Mouse (Mus musculus) small intestine, adult 2 months (tissue): ENCODE measurements around the gene Prx. TPM values are rescaled to one million over a fixed set of nuclear protein-coding genes. Genes with fewer than 3 reads are reported as not detected.

ENCODE experiments used
- H3K27ac ChIP-seq: fragments of 200-500 bp; 2 replicates; pipeline ENCODE4 v1.5.1; 2012; ENCODE audit warnings: low read depth, low read length, control low read depth, inconsistent platforms; ENCODE audit not compliant: insufficient read depth
- H3K27me3 ChIP-seq: fragments of 200-500 bp; 2 replicates; pipeline ENCODE4 v1.6.1; 2012; ENCODE audit warnings: mild to moderate bottlenecking, moderate library complexity, low read length, inconsistent platforms; ENCODE audit not compliant: control insufficient read depth, insufficient read depth
- H3K36me3 ChIP-seq: fragments of 200-500 bp; 2 replicates; pipeline ENCODE4 v1.6.1; 2012; ENCODE audit warnings: mild to moderate bottlenecking, low read length, control low read depth, inconsistent platforms; ENCODE audit not compliant: control insufficient read depth, insufficient read depth
- H3K4me1 ChIP-seq: fragments of 200-500 bp; 2 replicates; pipeline ENCODE4 v1.6.1; 2012; ENCODE audit warnings: low read length, inconsistent platforms, mixed read lengths; ENCODE audit not compliant: control insufficient read depth, insufficient read depth, insufficient read length
- H3K4me3 ChIP-seq: fragments of 200-500 bp; 2 replicates; pipeline ENCODE4 v1.5.1; 2012; ENCODE audit warnings: low read depth, mild to moderate bottlenecking, control low read depth, inconsistent platforms, low read length, moderate library complexity
- CTCF ChIP-seq: fragments of 200-500 bp; IDR thresholded peaks from 2 replicates; pipeline ENCODE4 v1.5.1; 2012; ENCODE audit warnings: low read depth, mild to moderate bottlenecking, control low read depth, inconsistent platforms, low read length, moderate library complexity, mixed read lengths; ENCODE audit not compliant: insufficient replicate concordance, insufficient read length; ENCODE audit errors: extremely low read depth
- POLR2A ChIP-seq: fragments of 200-500 bp; IDR thresholded peaks from 2 replicates; pipeline ENCODE4 v1.6.1; 2012; ENCODE audit warnings: low read depth, mild to moderate bottlenecking, control low read depth, inconsistent platforms, low read length, moderate library complexity
- WGBS: fragments of 180-500 bp; shearing (Covaris S2); methylation state at CpG from one replicate; pipeline ENCODE4 v1.1.7; 2018; 5-methylcytosine and 5-hydroxymethylcytosine counted together
- polyA plus RNA-seq: library from polyadenylated mRNA; depleted of rRNA; stranded (reverse); fragments of >200 nt; gene quantifications from 2 replicates; pipeline ENCODE4 v1.2.3, GENCODE M21; 2012

Prx gene
- polyA plus RNA-seq, 1 experiment: 0.68 TPM

DNA sequence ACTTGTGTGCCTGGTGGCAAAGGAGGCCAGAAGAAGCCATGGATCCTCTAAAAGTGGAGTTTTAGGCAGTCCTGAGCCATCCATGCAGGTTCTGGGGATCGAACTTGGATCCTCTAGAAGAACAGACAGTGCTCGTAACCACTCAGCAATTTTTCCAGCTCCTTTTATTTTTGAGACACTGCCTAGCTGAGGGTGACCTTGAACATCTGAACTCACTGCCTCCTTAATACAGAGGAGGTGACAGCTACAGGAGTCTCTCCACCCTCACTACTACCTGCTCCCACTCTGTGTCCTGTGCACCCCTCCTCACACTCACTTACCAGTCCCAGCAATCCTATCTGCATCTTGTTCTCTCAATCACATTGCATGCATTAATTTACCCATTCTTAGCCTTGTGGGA, 23.5 kb upstream of the Prx start:
- H3K4me3 ChIP-seq: no peak overlapping the region
- TF ChIP-seq POLR2A: no peak
- no peak for TF ChIP-seq CTCF

DNA sequence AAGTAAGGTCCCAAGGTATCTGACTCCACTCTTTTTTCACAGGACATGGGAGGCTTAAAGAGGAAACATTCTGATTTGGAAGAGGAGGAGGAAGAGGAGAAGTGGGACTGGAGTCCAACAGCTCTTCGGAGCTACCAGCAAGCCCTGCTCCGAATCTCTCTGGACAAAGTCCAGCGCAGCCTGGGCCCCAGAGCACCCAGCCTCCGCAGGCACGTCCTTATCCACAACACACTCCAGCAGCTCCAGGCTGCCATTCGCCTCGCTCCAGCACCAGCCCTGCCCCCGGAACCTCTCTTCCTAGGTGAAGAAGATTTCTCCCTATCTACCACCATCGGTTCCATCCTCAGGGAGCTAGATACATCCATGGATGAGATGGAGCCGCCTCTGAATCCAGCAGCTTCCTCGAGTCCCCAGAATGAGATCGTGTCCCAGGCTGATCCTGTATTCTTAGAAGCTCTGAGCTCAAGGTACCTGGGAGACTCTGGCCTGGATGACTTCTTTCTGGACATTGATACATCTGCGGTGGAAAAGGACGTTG, 23.0 kb upstream of the Prx start:
- Histone ChIP-seq H3K36me3 (peaks cover 9% of the 10 kb centered on the region), H3K4me3 (peak overlapping the region; percentile 21; the same call in 1 of the 2 replicates), H3K4me1 (peaks cover 23% of the 10 kb centered on the region), H3K27me3 (no peaks in the 10 kb centered on the region), H3K27ac (peak overlapping the region; percentile 75)
- TF ChIP-seq POLR2A: no peak
- no peak for TF ChIP-seq CTCF
- 38% methylated on average over 14 of the region's 14 CpGs for WGBS

More for the DNA sequence above, 23.5 kb upstream of the Prx start:
- H3K27ac ChIP-seq: peak overlapping the region; percentile 75
- WGBS: 73% methylated on average over 2 of the region's 2 CpGs
- no peaks in the 10 kb centered on the region for H3K27me3 ChIP-seq
- peaks cover 9% of the 10 kb centered on the region for H3K36me3 ChIP-seq
- peaks cover 23% of the 10 kb centered on the region for H3K4me1 ChIP-seq

DNA sequence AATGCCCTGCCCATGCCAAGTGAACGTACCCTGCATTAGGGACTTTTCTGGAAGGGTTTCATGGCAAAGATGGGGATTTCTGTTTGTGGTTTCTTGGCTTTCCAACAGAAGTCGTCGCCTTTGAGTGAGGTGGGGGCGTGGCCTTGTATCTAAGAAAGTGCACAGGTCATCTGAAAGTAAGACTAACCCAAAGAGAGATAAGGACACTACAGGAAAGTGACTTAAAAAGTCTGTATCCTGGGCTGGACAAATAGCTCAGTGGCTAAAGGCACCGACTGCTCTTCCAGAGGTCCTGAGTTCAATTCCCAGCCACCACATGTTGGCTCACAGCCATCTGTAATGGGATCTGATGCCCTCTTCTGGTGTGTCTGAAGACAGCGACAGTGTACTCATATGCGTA, 20.6 kb upstream of the Prx start:
- TF ChIP-seq CTCF (no peak; the same call in 1 of the 2 replicates), POLR2A (no peak)
- peaks cover 9% of the 10 kb centered on the region for H3K36me3 ChIP-seq
- H3K4me3 ChIP-seq: no peak overlapping the region
- H3K27ac ChIP-seq: peak overlapping the region; percentile 27; the same call in 1 of the 2 replicates
- H3K27me3 ChIP-seq: no peaks in the 10 kb centered on the region
- peaks cover 21% of the 10 kb centered on the region for H3K4me1 ChIP-seq
- 44% methylated on average over 7 of the region's 7 CpGs for WGBS

DNA sequence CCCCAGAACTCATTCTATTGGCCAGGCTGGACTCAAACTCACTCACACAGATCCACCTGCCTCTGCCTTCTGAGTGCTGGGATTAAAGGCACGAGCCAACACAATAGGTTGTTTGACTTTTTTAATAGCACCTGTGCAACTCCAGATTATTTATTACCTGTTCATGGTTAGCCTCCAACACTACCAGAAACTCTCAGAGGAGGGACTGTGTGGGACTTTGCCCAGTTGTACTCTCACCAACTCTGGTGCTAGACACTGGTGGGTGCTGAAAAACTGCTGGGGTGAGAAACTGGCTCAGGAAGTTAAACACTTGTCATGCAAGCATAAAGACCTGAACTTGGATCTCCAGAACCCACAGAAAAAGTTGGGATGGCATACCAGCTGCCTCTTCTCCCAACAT, 19.4 kb upstream of the Prx start:
- Histone ChIP-seq H3K27ac (peak overlapping the region; percentile 67), H3K4me3 (peak overlapping the region; percentile 37), H3K27me3 (no peaks in the 10 kb centered on the region), H3K4me1 (peaks cover 21% of the 10 kb centered on the region), H3K36me3 (peaks cover 9% of the 10 kb centered on the region)
- TF ChIP-seq POLR2A (no peak), CTCF (no peak)
- 16% methylated on average over 1 of the region's 1 CpGs for WGBS

DNA sequence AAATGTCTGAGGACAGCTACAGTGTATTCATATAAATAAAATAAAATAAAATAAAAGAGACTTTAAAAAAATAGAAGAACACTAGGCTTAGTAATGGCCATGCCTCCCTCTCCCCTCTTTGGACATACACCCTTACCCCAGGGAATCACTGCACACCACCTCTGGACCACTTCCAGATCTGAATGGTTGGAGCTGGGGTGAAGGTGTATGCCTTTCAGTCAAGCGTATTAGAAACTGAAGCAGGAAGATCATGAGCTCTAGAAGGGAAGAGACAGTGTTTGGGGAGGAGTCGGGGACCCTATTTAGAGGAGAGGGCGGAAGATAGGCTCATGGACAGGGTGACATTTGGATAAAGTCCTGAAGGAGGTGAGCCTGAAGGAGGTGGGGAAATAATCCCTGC, 18.6 kb upstream of the Prx start:
- no peaks in the 10 kb centered on the region for H3K27me3 ChIP-seq
- WGBS: 23% methylated on average over 3 of the region's 3 CpGs
- peaks cover 9% of the 10 kb centered on the region for H3K36me3 ChIP-seq
- H3K27ac ChIP-seq: peak overlapping the region; percentile 97
- H3K4me1 ChIP-seq: peaks cover 20% of the 10 kb centered on the region
- no peak for TF ChIP-seq CTCF
- TF ChIP-seq POLR2A: no peak
- peak overlapping the region; percentile 72 for H3K4me3 ChIP-seq

DNA sequence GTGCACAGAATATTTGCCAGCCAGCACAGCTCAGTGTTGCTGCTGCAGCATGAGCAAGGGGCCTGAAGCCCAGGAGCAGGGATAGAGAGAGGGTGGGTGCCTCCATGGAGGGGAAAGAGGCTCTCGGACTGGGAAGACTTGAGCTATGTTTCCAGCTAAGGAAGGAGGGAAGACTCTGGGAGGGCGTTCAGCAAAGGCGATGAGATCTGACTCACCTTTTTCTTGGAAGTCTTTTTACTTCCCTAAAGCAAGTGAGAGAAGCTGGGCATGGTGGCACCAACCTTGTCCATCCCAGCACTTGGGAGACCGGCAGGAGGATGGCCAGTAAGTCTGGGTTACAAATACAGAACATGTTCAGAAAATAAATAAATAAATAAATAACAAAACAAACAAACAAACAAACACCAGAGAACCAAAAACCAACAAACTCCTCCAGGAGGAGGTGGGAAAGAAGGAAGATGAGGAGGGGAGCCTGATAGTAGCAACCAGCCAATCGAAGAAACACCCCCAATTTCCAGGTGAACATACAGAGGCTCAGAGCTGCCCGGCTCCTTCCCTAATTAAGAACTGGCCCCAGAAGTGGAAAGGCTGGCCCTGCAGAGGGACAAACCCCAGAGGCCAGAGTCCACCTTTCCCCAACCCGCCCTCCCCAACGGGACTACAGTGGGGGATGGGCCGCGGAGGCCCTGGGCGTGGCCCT, 18.0 kb upstream of the Prx start:
- peak overlapping the region; percentile 72 for H3K4me3 ChIP-seq
- WGBS: 6% methylated on average over 11 of the region's 11 CpGs
- peaks cover 9% of the 10 kb centered on the region for H3K36me3 ChIP-seq
- peak overlapping the region; percentile 97 for H3K27ac ChIP-seq
- H3K27me3 ChIP-seq: no peaks in the 10 kb centered on the region
- TF ChIP-seq CTCF: no peak
- TF ChIP-seq POLR2A: peak; percentile 81; the same call in 1 of the 2 replicates
- H3K4me1 ChIP-seq: peaks cover 19% of the 10 kb centered on the region

DNA sequence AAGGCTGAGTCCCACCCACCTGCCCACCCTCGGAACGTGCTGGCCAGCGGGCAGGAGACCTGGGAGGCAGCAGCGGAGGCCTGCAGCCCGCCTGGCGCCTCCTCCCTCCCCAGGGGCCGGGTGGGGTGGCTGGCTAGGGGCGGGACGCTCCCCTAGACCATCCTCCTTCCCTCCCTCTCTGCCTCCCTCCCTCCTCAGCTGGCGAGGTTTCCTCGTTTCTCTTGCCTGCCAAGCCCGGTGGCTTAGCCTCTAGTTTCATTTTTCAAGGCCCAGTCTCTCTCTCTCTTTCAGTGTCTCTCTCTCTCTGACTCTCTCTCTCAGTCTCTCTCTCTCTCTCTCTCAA, 17.5 kb upstream of the Prx start:
- Histone ChIP-seq H3K27me3 (no peaks in the 10 kb centered on the region), H3K4me3 (peak overlapping the region; percentile 72), H3K27ac (peak overlapping the region; percentile 97), H3K4me1 (peaks cover 18% of the 10 kb centered on the region; the same call in 1 of the 2 replicates), H3K36me3 (peaks cover 5% of the 10 kb centered on the region)
- under 1% methylated on average over 12 of the region's 12 CpGs for whole genome bisulfite sequencing
- no peak for TF ChIP-seq POLR2A
- no peak for TF ChIP-seq CTCF

DNA sequence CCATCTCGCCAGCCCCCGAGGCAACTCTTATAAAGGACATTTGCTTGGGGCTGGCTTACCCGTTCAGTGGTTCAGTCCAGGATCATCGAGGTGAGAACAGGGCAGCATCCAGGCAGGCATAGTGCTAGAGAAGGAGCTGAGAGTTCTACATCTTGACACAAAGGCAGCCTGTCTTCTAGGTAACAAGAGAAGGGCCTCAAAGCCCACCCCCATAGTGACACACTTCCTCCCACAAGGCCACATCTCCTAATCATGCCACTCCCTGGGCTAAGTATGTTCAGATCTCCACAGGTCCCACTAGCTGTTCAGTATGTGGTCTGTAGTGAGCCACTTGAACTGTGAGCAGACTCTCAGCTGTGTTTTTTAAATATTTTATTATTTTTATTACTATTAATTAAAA, 15.3 kb upstream of the Prx start:
- no peak overlapping the region for H3K4me3 ChIP-seq
- no peaks in the 10 kb centered on the region for H3K27me3 ChIP-seq
- peaks cover 9% of the 10 kb centered on the region; the same call in 1 of the 2 replicates for H3K4me1 ChIP-seq
- WGBS: 85% methylated on average over 4 of the region's 4 CpGs
- H3K36me3 ChIP-seq: no peaks in the 10 kb centered on the region
- TF ChIP-seq POLR2A: no peak
- TF ChIP-seq CTCF: no peak
- H3K27ac ChIP-seq: no peak overlapping the region
